Mouse (Mus musculus) thymus, adult 2 months (tissue): Measurements from ENCODE around the gene Plekhs1. TPM values are rescaled to one million over a fixed set of nuclear protein-coding genes. Genes with fewer than 3 reads are reported as not detected.

Source experiments
- DNase-seq: peaks from one replicate; pipeline ENCODE4 v3.0.0; 2021
- H3K27ac ChIP-seq: fragments of 200-500 bp; 2 replicates; pipeline ENCODE4 v1.5.1; 2012; ENCODE audit warnings: low read length, control low read depth; ENCODE audit not compliant: control insufficient read depth, insufficient read depth
- H3K27me3 ChIP-seq: fragments of 200-500 bp; 2 replicates; pipeline ENCODE4 v1.6.1; 2012; ENCODE audit warnings: mild to moderate bottlenecking, low read length, moderate library complexity, mixed read lengths; ENCODE audit not compliant: control insufficient read depth, insufficient read depth
- H3K36me3 ChIP-seq: fragments of 200-500 bp; 2 replicates; pipeline ENCODE4 v1.6.1; 2012; ENCODE audit warnings: mild to moderate bottlenecking, low read length, moderate library complexity; ENCODE audit not compliant: control insufficient read depth, insufficient read depth
- H3K4me1 ChIP-seq: fragments of 200-500 bp; replicated peaks from 2 replicates; pipeline ENCODE4 v1.6.1; 2012; ENCODE audit warnings: low read length; ENCODE audit not compliant: control insufficient read depth, insufficient read depth
- H3K4me3 ChIP-seq: fragments of 200-500 bp; 2 replicates; pipeline ENCODE4 v1.5.1; 2012; ENCODE audit warnings: mild to moderate bottlenecking, low read length, control low read depth, moderate library complexity; ENCODE audit not compliant: control insufficient read depth, insufficient read depth
- CTCF ChIP-seq: fragments of 200-500 bp; IDR thresholded peaks from 2 replicates; pipeline ENCODE4 v1.5.1; 2012; ENCODE audit warnings: mild to moderate bottlenecking, control low read depth, low read length, moderate library complexity, borderline replicate concordance; ENCODE audit not compliant: control insufficient read depth, poor library complexity, insufficient read depth; ENCODE audit errors: extremely low read depth
- POLR2A ChIP-seq: fragments of 200-500 bp; IDR thresholded peaks from 2 replicates; pipeline ENCODE4 v1.6.1; 2012; ENCODE audit warnings: mild to moderate bottlenecking, low read length, control low read depth, moderate library complexity; ENCODE audit not compliant: control insufficient read depth, poor library complexity, insufficient read depth; ENCODE audit errors: extremely low read depth
- WGBS: fragments of 180-500 bp; shearing (Covaris S2); methylation state at CpG from one replicate; pipeline ENCODE4 v1.1.7; 2018; 5-methylcytosine and 5-hydroxymethylcytosine counted together
- polyA plus RNA-seq: library from polyadenylated mRNA; depleted of rRNA; stranded (reverse); fragments of >200 nt; gene quantifications from 2 replicates; pipeline ENCODE4 v1.2.3, GENCODE M21; 2012; rRNA removed

Gene Plekhs1
- polyA plus RNA-seq, 1 experiment: 1.1 TPM

DNA sequence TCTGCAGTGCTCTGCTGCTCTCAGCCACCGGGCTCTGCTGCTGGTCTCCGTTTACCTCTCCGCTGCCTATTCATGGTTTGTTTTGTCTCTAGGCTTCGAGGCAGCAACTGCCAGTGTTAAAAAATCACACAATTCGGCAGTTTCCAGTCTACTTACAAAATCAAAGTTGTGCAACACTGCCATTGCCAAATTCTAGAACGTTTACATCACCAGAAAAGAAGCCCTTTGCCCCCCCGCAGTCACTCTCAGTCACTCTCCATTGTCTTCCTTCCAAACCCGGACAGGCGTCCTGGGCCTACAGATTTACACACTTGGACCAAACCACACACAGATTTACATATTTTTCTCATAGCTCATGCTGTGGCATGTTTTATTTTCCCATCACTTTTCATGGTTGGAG, 73.6 kb downstream of the Plekhs1 start:
- DNase-seq: no peak
- WGBS: 91% methylated on average over 9 of the region's 9 CpGs
- Histone ChIP-seq H3K27ac (no peak overlapping the region), H3K4me3 (no peak overlapping the region), H3K4me1 (peaks cover 2% of the 10 kb centered on the region; the same call in 1 of the 2 replicates), H3K27me3 (0 out of 2 replicates have a peak, but pooled peaks cover 3% of the 10 kb centered on the region), H3K36me3 (no peaks in the 10 kb centered on the region)
- TF ChIP-seq CTCF (no peak), POLR2A (no peak)

DNA sequence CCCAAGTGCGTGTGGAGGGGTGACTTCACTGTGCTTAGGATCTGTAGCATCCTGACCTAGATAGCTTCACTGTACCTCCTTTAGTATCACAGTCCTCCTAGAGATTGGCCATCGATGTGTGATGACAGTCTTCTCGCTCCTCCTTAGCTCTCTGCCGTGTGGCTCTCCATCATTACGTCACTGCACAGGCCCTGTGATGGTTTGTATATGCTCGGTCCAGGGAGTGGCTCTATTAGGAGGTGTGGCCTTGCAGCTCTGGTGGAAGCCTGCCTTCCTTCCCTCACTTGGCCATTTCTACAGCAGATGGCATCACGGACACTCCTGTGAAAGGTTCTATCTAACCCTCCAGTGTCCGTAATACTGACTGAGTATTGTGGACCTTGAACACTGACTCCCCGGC, 74.3 kb downstream of the Plekhs1 start:
- H3K4me3 ChIP-seq: no peak overlapping the region
- TF ChIP-seq CTCF: no peak
- no peak for TF ChIP-seq POLR2A
- H3K4me1 ChIP-seq: peaks cover 2% of the 10 kb centered on the region; the same call in 1 of the 2 replicates
- no peak for DNase-seq
- WGBS: 95% methylated on average over 9 of the region's 9 CpGs
- H3K27ac ChIP-seq: no peak overlapping the region
- no peaks in the 10 kb centered on the region for H3K36me3 ChIP-seq
- H3K27me3 ChIP-seq: 0 out of 2 replicates have a peak, but pooled peaks cover 3% of the 10 kb centered on the region

Other genes with a start within 250 kb of the Plekhs1 start
- gene Habp2, start 174.5 kb upstream of the Plekhs1 start, polyA plus RNA-seq: 0.15 and 0.55 TPM in 2 replicates
- gene Nrap, start 71.6 kb upstream of the Plekhs1 start, polyA plus RNA-seq: 0.47 and 4.3 TPM in 2 replicates
- 19.6 and 21.3 TPM in 2 replicates for gene Casp7, start 64.5 kb upstream of the Plekhs1 start, polyA plus RNA-seq
- gene Dclre1a, start 86.6 kb downstream of the Plekhs1 start, polyA plus RNA-seq: 2.1 and 3.1 TPM in 2 replicates
- 12.6 and 13.9 TPM in 2 replicates for gene Nhlrc2, start 86.6 kb downstream of the Plekhs1 start, polyA plus RNA-seq